Mouse (Mus musculus) limb, embryonic 12.5 days (tissue): ENCODE measurements around the gene Samm50. TPM values are rescaled to one million over a fixed set of nuclear protein-coding genes. Genes with fewer than 3 reads are reported as not detected.
A peak's percentile ranks its signal among the peaks of the same experiment; 100 is the strongest.

Experiments used
- ATAC-seq: fragments of 200-750 bp; cut with Nextera tagmentation; 2 replicates; pipeline ENCODE4 v1.8.0; 2017; ENCODE audit warnings: low read depth, moderate TSS enrichment; ENCODE audit not compliant: insufficient number of reproducible peaks, insufficient read depth, low FRiP score, low TSS enrichment
- H3K27ac ChIP-seq: fragments of 300-500 bp; sonication (generic); 2 replicates; pipeline ENCODE4 v1.5.1; 2016; ENCODE audit warnings: mild to moderate bottlenecking, moderate library complexity
- H3K27me3 ChIP-seq: fragments of 300-500 bp; sonication (generic); 2 replicates; pipeline ENCODE4 v1.6.1; 2016; ENCODE audit warnings: mild to moderate bottlenecking, moderate library complexity
- H3K36me3 ChIP-seq: fragments of 300-500 bp; sonication (generic); 2 replicates; pipeline ENCODE4 v1.6.1; 2016; ENCODE audit warnings: mild to moderate bottlenecking, moderate library complexity
- H3K4me1 ChIP-seq: fragments of 300-500 bp; sonication (generic); replicated peaks from 2 replicates; pipeline ENCODE4 v1.6.1; 2016
- H3K4me2 ChIP-seq: fragments of 300-500 bp; sonication (generic); 2 replicates; pipeline ENCODE4 v1.6.1; 2016; ENCODE audit warnings: mild to moderate bottlenecking, moderate library complexity
- H3K4me3 ChIP-seq: fragments of 300-500 bp; sonication (generic); replicated peaks from 2 replicates; pipeline ENCODE4 v1.5.1; 2016; ENCODE audit warnings: mild to moderate bottlenecking
- H3K9ac ChIP-seq: fragments of 300-500 bp; sonication (generic); replicated peaks from 2 replicates; pipeline ENCODE4 v1.6.1; 2016; ENCODE audit warnings: mild to moderate bottlenecking, moderate library complexity
- H3K9me3 ChIP-seq: fragments of 300-500 bp; sonication (generic); 2 replicates; pipeline ENCODE4 v1.6.1; 2016; ENCODE audit warnings: mild to moderate bottlenecking, moderate library complexity
- WGBS: fragments of 180-500 bp; shearing (Covaris S2); methylation state at CpG from one replicate; pipeline ENCODE4 v1.1.7; 2016; 5-methylcytosine and 5-hydroxymethylcytosine counted together
- polyA plus RNA-seq: library from polyadenylated mRNA; unstranded; fragments of >200 nt; fragmentation: Nextera tagmentation; extraction: Ambion mirVana; gene quantifications from 2 replicates; pipeline ENCODE4 v1.2.1, GENCODE M21; 2016

The Samm50 gene
- polyA plus RNA-seq, 1 experiment from 2014 or later = 111 TPM

DNA sequence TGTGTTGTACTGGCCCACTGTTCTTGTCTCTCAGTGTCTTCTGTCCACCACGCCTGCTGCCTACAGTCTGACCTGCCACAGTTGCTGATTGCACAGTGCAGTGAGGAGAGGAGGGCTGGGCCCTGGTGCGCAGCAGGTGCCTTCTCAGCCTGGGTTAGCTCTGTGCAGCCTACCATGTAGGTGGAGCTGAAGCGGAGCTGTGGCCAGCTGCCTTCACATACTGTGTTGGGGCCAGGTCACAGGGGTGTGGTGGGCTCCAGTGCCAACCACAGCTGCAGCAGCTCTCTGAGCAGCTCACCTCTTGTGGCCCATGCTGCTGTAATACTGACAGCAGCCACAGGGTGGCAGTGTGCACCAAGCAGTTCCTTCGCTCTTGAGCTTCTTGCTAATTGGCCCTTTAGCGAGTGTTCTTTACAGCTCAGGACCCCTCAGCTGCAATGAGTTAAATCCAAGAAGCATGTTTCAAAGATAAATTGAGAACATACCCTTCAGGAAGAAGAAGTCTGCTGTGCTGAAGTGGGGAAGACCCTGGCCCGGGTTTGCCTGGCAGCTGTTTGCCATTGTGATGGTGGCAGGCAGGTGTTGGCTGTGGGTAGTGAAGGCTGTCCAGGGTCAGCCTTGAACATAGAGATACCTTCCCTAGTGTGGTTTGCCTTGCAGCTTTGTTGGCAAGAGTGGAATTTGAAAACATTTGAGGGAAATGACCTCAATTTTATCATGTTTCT lies 20.2 kb downstream of the Samm50 start:
- no peaks in the 10 kb centered on the region for H3K9me3 ChIP-seq
- no peak overlapping the region for H3K4me3 ChIP-seq
- H3K27ac ChIP-seq = no peak overlapping the region
- no peak overlapping the region for H3K4me2 ChIP-seq
- H3K27me3 ChIP-seq = no peaks in the 10 kb centered on the region
- no peak overlapping the region for H3K9ac ChIP-seq
- ATAC-seq = 0 out of 2 replicates have a peak, but pooled peaks have one; percentile 17
- WGBS = 35% methylated on average over 6 of the region's 6 CpGs
- H3K36me3 ChIP-seq = peaks cover 58% of the 10 kb centered on the region
- peaks cover 45% of the 10 kb centered on the region for H3K4me1 ChIP-seq

DNA sequence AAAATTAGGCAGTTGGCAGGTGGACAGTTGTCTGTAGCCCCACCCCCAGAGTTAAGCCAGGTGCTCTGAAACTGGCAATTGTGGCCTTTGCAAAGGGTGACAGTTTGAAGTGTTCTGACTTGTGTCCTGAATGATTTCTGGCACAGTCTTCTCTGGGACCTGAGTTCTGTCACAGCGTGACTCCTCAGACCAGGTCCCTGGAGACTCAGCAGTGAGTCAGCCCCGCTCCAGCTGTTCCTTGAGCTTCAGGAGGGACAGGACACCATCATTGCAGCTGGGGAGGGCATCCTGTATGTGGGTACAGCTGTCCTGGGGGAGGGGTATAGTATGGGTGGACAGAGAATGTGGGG lies 20.7 kb downstream of the Samm50 start:
- Histone ChIP-seq H3K4me2 (no peak overlapping the region), H3K9me3 (no peaks in the 10 kb centered on the region), H3K27me3 (no peaks in the 10 kb centered on the region), H3K36me3 (peaks cover 53% of the 10 kb centered on the region), H3K4me3 (no peak overlapping the region), H3K4me1 (peaks cover 51% of the 10 kb centered on the region), H3K27ac (no peak overlapping the region), H3K9ac (no peak overlapping the region)
- WGBS = 85% methylated on average over 2 of the region's 2 CpGs
- ATAC-seq = no peak

DNA sequence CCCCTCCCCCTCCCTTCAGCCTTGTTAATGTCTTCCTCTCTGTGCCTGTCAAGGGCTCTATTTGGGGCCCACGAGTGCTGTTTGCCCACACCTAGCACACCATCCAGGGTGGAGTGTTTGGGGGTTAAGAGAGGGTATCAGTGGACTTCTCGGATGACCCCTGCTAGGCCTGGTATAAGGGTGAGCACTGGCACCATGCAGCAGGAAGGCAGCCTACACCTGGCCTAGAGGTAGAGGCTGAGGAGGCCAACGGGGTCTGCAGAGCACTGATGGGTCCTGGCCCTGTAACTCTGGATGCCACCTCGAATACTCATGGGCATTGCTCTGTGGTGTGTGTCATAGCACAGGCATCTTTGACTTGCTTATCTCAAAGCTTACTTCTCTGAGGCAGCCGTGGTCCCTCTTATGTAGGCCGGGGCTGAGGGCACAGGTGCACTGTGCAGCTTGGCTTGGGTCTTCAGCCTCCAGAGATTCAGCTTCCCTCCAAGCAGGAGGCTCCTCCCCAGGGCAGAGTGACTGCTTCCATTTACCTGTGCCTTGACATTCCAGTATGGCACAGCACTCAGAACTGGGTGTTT lies 21.2 kb downstream of the Samm50 start:
- no peaks in the 10 kb centered on the region for H3K9me3 ChIP-seq
- WGBS = 89% methylated on average over 6 of the region's 6 CpGs
- H3K4me2 ChIP-seq = no peak overlapping the region
- no peak overlapping the region for H3K9ac ChIP-seq
- peaks cover 50% of the 10 kb centered on the region for H3K36me3 ChIP-seq
- H3K4me3 ChIP-seq = no peak overlapping the region
- peaks cover 56% of the 10 kb centered on the region for H3K4me1 ChIP-seq
- H3K27ac ChIP-seq = no peak overlapping the region
- no peaks in the 10 kb centered on the region for H3K27me3 ChIP-seq
- ATAC-seq = no peak

DNA sequence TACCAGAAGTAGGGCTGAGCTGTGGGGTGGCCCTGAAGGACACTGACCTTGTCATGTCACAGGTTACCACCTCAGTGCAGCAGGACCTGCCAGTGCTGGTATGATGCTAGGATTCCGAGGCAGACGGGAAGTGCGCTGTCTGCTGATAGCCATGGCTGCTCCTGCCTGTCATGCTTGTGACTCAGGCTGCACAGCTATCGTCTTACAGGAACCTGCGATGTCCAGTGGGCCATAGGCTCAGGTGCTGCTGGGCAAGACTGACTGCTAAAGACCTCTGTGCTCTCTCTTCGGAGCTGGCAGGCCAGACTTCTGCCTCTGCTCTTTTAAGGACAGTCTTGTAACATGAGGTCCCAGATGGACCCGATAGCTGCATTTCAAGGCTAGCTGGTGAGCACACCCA lies 22.4 kb downstream of the Samm50 start:
- Histone ChIP-seq H3K36me3 (peaks cover 40% of the 10 kb centered on the region), H3K4me2 (no peak overlapping the region), H3K9ac (no peak overlapping the region), H3K4me1 (peaks cover 68% of the 10 kb centered on the region), H3K27ac (no peak overlapping the region), H3K27me3 (no peaks in the 10 kb centered on the region), H3K4me3 (no peak overlapping the region), H3K9me3 (no peaks in the 10 kb centered on the region)
- 69% methylated on average over 7 of the region's 7 CpGs for WGBS
- no peak for ATAC-seq

DNA sequence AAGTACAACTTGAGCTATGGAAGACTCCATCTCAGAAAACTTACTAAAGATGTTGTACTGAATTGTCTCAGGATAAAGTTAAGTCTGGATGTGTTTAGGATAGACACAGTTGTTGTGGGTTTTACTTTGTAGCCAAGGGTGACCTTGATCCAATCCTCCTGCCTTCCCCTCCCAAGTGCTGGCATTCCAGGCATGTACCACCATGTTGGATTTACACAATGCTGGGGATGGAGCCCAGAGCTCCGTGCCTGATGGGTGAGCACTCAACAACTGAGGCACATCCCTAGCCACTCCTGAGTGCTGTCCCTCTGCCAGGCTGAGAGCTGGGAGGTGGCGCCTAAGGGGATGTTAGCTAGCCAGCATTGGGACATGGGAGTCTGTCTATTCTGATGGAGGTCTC lies 23.2 kb downstream of the Samm50 start:
- no peak overlapping the region for H3K4me2 ChIP-seq
- H3K27me3 ChIP-seq = no peaks in the 10 kb centered on the region
- 89% methylated on average over 2 of the region's 2 CpGs for WGBS
- no peak overlapping the region for H3K9ac ChIP-seq
- H3K36me3 ChIP-seq = peaks cover 32% of the 10 kb centered on the region
- peaks cover 72% of the 10 kb centered on the region for H3K4me1 ChIP-seq
- no peak overlapping the region for H3K4me3 ChIP-seq
- ATAC-seq = no peak
- H3K27ac ChIP-seq = no peak overlapping the region
- no peaks in the 10 kb centered on the region for H3K9me3 ChIP-seq

DNA sequence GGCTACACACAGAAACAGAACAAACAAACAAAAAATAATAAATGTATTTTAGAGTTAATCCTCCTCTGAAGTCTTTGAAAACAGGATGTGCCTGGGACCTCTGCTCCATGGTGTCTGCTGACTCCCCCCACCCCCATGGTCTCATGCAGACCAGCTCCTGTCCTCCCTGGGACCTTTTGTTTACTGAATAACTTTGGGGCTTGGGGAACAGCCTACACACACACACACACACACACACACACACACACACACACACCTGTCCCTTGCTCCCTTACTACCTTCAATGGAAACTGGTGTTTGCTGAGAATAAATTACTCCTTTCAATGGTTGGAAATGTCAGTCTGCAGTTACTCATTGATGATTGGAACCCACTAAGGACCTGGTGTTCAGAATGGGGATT lies 24.0 kb downstream of the Samm50 start:
- Histone ChIP-seq H3K4me1 (peaks cover 72% of the 10 kb centered on the region), H3K9me3 (no peaks in the 10 kb centered on the region), H3K4me3 (no peak overlapping the region), H3K36me3 (peaks cover 24% of the 10 kb centered on the region), H3K4me2 (no peak overlapping the region), H3K9ac (no peak overlapping the region), H3K27ac (peak overlapping the region; percentile 50), H3K27me3 (no peaks in the 10 kb centered on the region)
- ATAC-seq = no peak

DNA sequence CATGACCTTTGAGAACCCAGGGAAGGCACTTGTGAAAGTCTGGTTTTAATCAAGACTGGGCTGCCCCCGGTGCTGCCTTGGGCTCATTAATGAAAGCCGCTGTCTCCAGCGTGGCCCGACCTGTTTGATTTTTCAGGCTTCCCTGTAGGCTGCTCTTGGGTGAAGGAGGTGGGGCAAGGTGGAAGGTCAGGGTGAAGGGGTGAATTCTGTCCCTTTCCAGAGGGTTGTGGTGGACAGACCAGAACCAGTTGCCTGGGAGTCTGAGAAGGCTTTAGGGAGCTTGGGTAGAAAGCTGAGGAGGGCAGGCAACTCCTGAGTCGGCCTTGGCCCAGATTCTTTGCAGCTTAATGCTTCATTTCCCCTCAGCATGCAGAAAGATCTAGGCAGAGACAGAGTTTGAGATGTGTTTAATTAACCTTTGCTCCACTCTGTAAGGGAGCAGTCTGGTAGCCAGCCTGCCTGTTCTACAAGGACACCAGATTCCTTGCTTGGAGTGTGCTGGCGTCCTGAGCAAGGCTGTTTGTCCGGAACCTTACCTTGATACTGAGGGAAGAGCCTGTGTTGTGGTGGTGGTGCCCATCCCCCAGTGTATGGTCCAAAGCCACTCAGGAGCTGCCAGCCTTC lies 24.5 kb downstream of the Samm50 start:
- H3K27me3 ChIP-seq = no peaks in the 10 kb centered on the region
- peak overlapping the region; percentile 42; the same call in 1 of the 2 replicates for H3K27ac ChIP-seq
- H3K4me3 ChIP-seq = no peak overlapping the region
- H3K4me2 ChIP-seq = no peak overlapping the region
- no peak overlapping the region for H3K9ac ChIP-seq
- peaks cover 19% of the 10 kb centered on the region for H3K36me3 ChIP-seq
- ATAC-seq = no peak
- WGBS = 10% methylated on average over 7 of the region's 7 CpGs
- H3K4me1 ChIP-seq = peaks cover 72% of the 10 kb centered on the region
- no peaks in the 10 kb centered on the region for H3K9me3 ChIP-seq

DNA sequence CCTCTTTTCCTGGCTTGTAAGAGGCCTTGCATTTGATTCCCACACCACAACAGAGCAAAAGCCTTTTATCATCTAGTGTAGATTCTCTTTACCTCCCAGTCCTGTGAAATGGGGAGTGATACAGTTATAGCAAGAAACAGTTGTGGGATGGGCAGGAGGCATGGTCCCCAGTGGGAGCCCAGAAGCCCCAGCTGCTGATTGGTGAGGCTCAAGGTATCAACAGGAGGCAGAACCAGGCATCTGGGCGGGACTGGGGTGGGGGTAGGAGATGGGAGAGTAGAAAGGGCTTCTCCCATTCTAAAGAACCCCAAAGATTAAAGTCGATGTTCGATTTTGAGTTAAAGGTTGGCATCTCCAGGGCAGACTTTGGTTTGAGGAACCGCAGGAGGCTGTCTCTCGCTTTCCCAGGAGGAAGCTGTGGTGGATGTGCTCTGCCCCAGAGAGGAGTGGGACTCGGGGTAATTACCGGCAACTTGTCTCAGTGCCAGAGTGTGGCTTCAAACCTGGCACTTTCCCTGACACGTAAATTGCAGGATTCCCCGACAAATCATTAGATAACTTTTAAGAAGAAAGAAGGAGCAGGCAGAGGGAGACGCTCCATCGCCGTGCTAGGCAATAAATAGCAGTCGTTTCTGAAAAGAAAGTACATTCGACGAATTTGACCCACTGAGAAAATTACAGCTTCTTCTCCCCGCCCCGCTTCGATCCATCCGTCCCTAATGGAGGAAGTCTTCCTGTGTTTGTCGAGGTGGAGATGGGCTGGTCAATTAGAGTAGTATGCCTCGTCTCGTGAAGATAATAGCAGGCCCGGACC lies 26.1 kb downstream of the Samm50 start:
- Histone ChIP-seq H3K4me1 (peaks cover 63% of the 10 kb centered on the region), H3K27ac (peak overlapping the region; percentile 78; the same call in 1 of the 2 replicates)
- 17% methylated on average over 23 of the region's 23 CpGs for WGBS

DNA sequence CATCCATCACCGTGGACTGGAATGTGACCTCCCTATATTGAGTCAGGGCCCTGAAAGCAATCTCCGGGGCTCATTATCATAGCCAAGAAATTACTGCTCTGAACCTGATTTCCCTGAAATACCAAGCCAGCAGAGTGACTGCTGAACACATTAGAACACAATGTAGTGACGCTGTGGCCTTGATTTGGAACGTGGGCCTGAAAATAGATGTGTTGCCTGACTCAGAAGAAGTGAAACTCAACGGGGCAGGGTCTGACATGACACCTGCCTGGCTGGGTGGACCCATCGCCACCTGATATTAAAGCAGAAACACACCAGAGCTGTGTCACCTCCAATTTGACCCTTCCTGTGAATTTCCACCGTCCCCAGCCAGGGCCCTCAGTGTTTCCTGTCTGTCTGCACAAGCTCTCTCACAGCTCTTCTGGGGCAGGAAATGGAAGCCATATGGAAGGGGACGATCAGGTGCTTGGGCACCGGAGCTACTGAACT lies 26.8 kb downstream of the Samm50 start:
- peak; percentile 34; the same call in 1 of the 2 replicates for ATAC-seq
- peaks cover 13% of the 10 kb centered on the region for H3K36me3 ChIP-seq
- no peaks in the 10 kb centered on the region for H3K9me3 ChIP-seq
- peak overlapping the region; percentile 78 for H3K27ac ChIP-seq
- H3K4me3 ChIP-seq = no peak overlapping the region
- no peak overlapping the region; the same call in 1 of the 2 replicates for H3K9ac ChIP-seq
- H3K4me1 ChIP-seq = peaks cover 63% of the 10 kb centered on the region
- H3K4me2 ChIP-seq = peak overlapping the region; percentile 35
- H3K27me3 ChIP-seq = no peaks in the 10 kb centered on the region
- WGBS = 7% methylated on average over 9 of the region's 9 CpGs

More for the DNA sequence above, 26.1 kb downstream of the Samm50 start:
- H3K4me2 ChIP-seq = peak overlapping the region; percentile 35
- no peaks in the 10 kb centered on the region for H3K9me3 ChIP-seq
- no peak overlapping the region; the same call in 1 of the 2 replicates for H3K9ac ChIP-seq
- H3K4me3 ChIP-seq = no peak overlapping the region
- H3K36me3 ChIP-seq = peaks cover 13% of the 10 kb centered on the region
- no peak for ATAC-seq
- no peaks in the 10 kb centered on the region for H3K27me3 ChIP-seq

DNA sequence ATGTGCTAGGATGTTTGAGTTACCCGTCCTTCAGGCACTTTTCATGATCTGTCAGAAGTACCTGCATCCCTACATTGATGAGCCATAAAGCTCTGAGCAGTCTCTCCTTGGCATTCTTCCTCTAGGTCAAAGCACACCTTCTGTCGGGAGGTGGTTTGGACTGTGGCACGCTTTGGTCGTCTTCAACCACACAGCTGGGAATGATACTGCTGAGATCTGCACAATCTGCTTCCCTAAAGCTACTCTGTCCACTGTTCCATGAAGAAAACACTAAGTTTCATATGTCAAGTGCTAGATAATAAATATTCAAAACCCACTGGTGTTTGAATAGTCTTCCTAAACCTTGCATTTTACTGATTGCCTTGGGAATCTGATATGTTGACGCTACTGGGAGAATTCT lies 29.5 kb downstream of the Samm50 start:
- WGBS = 83% methylated on average over 5 of the region's 5 CpGs
- ATAC-seq = no peak
- Histone ChIP-seq H3K4me1 (peaks cover 50% of the 10 kb centered on the region), H3K36me3 (no peaks in the 10 kb centered on the region), H3K9ac (no peak overlapping the region), H3K9me3 (no peaks in the 10 kb centered on the region), H3K4me2 (no peak overlapping the region), H3K27me3 (no peaks in the 10 kb centered on the region), H3K4me3 (no peak overlapping the region), H3K27ac (no peak overlapping the region)

DNA sequence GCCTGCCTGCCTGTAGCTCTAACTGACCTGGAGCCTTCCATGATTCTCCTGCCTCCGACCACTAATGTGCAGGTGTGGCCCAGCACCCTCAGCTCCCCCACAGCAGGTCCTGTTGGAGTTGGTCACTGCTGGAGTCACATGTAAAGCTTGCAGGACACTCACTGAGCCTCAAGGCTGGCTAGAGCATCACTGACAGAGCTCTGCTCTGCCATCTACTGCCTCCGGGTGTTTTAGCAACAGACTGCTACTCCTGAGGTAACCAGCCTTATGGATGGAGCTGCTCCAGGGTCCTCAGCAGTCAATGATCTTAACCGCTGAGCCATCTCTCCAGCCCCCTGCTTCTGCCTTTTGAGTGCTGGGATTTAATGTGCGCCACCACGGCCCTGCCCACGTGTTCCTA lies 31.4 kb downstream of the Samm50 start:
- Histone ChIP-seq H3K9ac (no peak overlapping the region), H3K4me3 (no peak overlapping the region), H3K36me3 (no peaks in the 10 kb centered on the region), H3K27me3 (no peaks in the 10 kb centered on the region), H3K4me2 (no peak overlapping the region), H3K4me1 (peaks cover 31% of the 10 kb centered on the region), H3K27ac (no peak overlapping the region), H3K9me3 (no peaks in the 10 kb centered on the region)
- ATAC-seq = no peak
- WGBS = 23% methylated on average over 6 of the region's 6 CpGs
